Mouse (Mus musculus) embryonic fibroblast, embryonic 13.5 days (primary cell): ENCODE measurements around the gene Gpc4.

Experiments used
- CTCF ChIP-seq: IDR thresholded peaks from 2 replicates; pipeline ENCODE4 v1.5.1; 2011; ENCODE audit warnings: mild to moderate bottlenecking, control low read depth, low read length, moderate library complexity, borderline replicate concordance; ENCODE audit not compliant: insufficient read depth
- POLR2A ChIP-seq: IDR thresholded peaks from 2 replicates; pipeline ENCODE4 v1.6.1; 2011; ENCODE audit warnings: low read depth, mild to moderate bottlenecking, control low read depth, low read length, moderate library complexity

DNA sequence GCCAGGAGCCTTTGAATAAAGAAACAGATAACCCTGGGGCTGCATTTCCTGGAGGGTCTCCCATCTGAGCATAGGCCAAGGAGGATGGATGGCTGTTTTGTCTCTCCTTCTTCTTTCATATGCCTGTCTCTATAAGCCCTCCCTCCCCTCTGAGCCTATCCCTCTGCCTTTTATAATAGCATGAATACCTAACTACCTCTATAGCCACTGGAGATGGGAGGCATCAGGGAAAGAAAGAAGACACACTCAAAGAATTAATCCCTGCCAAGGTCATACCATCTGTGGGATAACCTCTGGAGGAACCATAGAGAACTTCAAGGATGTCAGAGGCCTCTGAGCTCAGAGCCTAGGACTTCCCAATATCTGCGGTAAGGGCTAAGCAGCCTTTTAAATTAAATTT lies 35.4 kb downstream of the Gpc4 start:
- TF ChIP-seq CTCF, result no peak
- TF ChIP-seq POLR2A, result no peak
